Mouse (Mus musculus) cerebellum, adult 18-20 months (tissue): Measurements from ENCODE around the gene Plcb4.

ENCODE experiments used
- DNase-seq, 2 experiments: peaks; one replicate each; pipeline ENCODE4 v3.0.0; 2021

The Plcb4 gene

GRCm38 (mm10) chr2:135811453-135812101, 152.8 kb downstream of the Plcb4 start:
- no peak for DNase-seq

GRCm38 (mm10) chr2:135812701-135813246, 154.0 kb downstream of the Plcb4 start:
- no peak for DNase-seq

- no peak for DNase-seq
These were observed 161.9 kb downstream of the Plcb4 start for GRCm38 (mm10) chr2:135820691-135821090.

- no peak for DNase-seq
These were observed 164.9 kb downstream of the Plcb4 start for GRCm38 (mm10) chr2:135823690-135824089.

- DNase-seq: no peak
These were observed 165.9 kb downstream of the Plcb4 start for GRCm38 (mm10) chr2:135824757-135825156.

GRCm38 (mm10) chr2:135825645-135826044, 166.8 kb downstream of the Plcb4 start:
- no peak for DNase-seq

- peak; percentile 55 to 64 for DNase-seq
These were observed 168.0 kb downstream of the Plcb4 start for GRCm38 (mm10) chr2:135826616-135827360.

- DNase-seq: no peak
These were observed 169.6 kb downstream of the Plcb4 start for GRCm38 (mm10) chr2:135828446-135828845.

- DNase-seq: no peak
These were observed 174.9 kb downstream of the Plcb4 start for GRCm38 (mm10) chr2:135833743-135834142.

GRCm38 (mm10) chr2:135834435-135834834, 175.6 kb downstream of the Plcb4 start:
- DNase-seq: peak; percentile 56 to 63

- peak in 1 of 2 experiments; percentile 46 for DNase-seq
These were observed 177.1 kb downstream of the Plcb4 start for GRCm38 (mm10) chr2:135835911-135836310.

- peak; percentile 82 to 86 for DNase-seq
These were observed 177.6 kb downstream of the Plcb4 start for GRCm38 (mm10) chr2:135836426-135836825.

GRCm38 (mm10) chr2:135837730-135838129, 178.9 kb downstream of the Plcb4 start:
- no peak for DNase-seq

- no peak for DNase-seq
These were observed 179.3 kb downstream of the Plcb4 start for GRCm38 (mm10) chr2:135838135-135838534.

- DNase-seq: peak; percentile 88 to 89
These were observed 180.0 kb downstream of the Plcb4 start for GRCm38 (mm10) chr2:135838651-135839286.

GRCm38 (mm10) chr2:135843721-135844120, 184.9 kb downstream of the Plcb4 start:
- peak in 1 of 2 experiments; percentile 46 for DNase-seq

GRCm38 (mm10) chr2:135846903-135847302, 188.1 kb downstream of the Plcb4 start:
- DNase-seq: peak in 1 of 2 experiments; percentile 52

- DNase-seq: no peak
These were observed 188.9 kb downstream of the Plcb4 start for GRCm38 (mm10) chr2:135847738-135848137.

GRCm38 (mm10) chr2:135848169-135848568, 189.4 kb downstream of the Plcb4 start:
- no peak for DNase-seq

- DNase-seq: no peak
These were observed 193.2 kb downstream of the Plcb4 start for GRCm38 (mm10) chr2:135851964-135852363.

GRCm38 (mm10) chr2:135853085-135853484, 194.3 kb downstream of the Plcb4 start:
- DNase-seq: no peak

- DNase-seq: no peak
These were observed 195.2 kb downstream of the Plcb4 start for GRCm38 (mm10) chr2:135854059-135854458.

- no peak for DNase-seq
These were observed 197.2 kb downstream of the Plcb4 start for GRCm38 (mm10) chr2:135855890-135856490.
